Mouse (Mus musculus) stomach, embryonic 14.5 days (tissue): ENCODE measurements around the gene Plac9a. TPM values are rescaled to one million over a fixed set of nuclear protein-coding genes. Genes with fewer than 3 reads are reported as not detected.

ENCODE experiments used
- ATAC-seq: fragments of 200-750 bp; cut with Nextera tagmentation; 2 replicates; pipeline ENCODE4 v1.8.0; 2017; ENCODE audit warnings: low read depth, moderate TSS enrichment; ENCODE audit not compliant: insufficient number of reproducible peaks, insufficient read depth, low FRiP score
- H3K27ac ChIP-seq: fragments of 300-500 bp; sonication (generic); 2 replicates; pipeline ENCODE4 v1.5.1; 2014; ENCODE audit warnings: mild to moderate bottlenecking, low read length, moderate library complexity, mixed read lengths
- H3K27me3 ChIP-seq: fragments of 300-500 bp; sonication (generic); 2 replicates; pipeline ENCODE4 v1.6.1; 2014; ENCODE audit warnings: low read length, control low read depth, mixed read lengths; ENCODE audit not compliant: control insufficient read depth, insufficient read depth
- H3K36me3 ChIP-seq: fragments of 300-500 bp; sonication (generic); 2 replicates; pipeline ENCODE4 v1.6.1; 2014; ENCODE audit warnings: mild to moderate bottlenecking, control low read depth, low read length, moderate library complexity, mixed read lengths; ENCODE audit not compliant: control insufficient read depth, insufficient read depth
- H3K4me1 ChIP-seq: fragments of 300-500 bp; sonication (generic); 2 replicates; pipeline ENCODE4 v1.6.1; 2014; ENCODE audit warnings: low read length, control low read depth, mixed read lengths; ENCODE audit not compliant: control insufficient read depth, insufficient read depth
- H3K4me2 ChIP-seq: fragments of 300-500 bp; sonication (generic); replicated peaks from 2 replicates; pipeline ENCODE4 v1.6.1; 2014; ENCODE audit warnings: low read depth, low read length, control low read depth
- H3K4me3 ChIP-seq: fragments of 300-500 bp; sonication (generic); 2 replicates; pipeline ENCODE4 v1.5.1; 2014; ENCODE audit warnings: low read depth, low read length, control low read depth
- H3K9ac ChIP-seq: fragments of 300-500 bp; sonication (generic); replicated peaks from 2 replicates; pipeline ENCODE4 v1.6.1; 2014; ENCODE audit warnings: low read depth, mild to moderate bottlenecking, control low read depth, low read length, moderate library complexity, mixed read lengths
- H3K9me3 ChIP-seq: fragments of 300-500 bp; sonication (generic); 2 replicates; pipeline ENCODE4 v1.6.1; 2016; ENCODE audit warnings: low read depth, low read length, control low read depth; ENCODE audit not compliant: control insufficient read depth
- WGBS: fragments of 180-500 bp; shearing (Covaris S2); extraction: QIAGEN DNeasy Blood & Tissue Kit; methylation state at CpG from one replicate; pipeline ENCODE4 v1.1.7; 2014; 5-methylcytosine and 5-hydroxymethylcytosine counted together
- polyA plus RNA-seq: library from polyadenylated mRNA; unstranded; fragments of >200 nt; fragmentation: Nextera tagmentation; extraction: Ambion mirVana; gene quantifications from 2 replicates; pipeline ENCODE4 v1.2.1, GENCODE M21; 2014

Plac9a gene
- polyA plus RNA-seq, 1 experiment from 2014 or later, result 0.75 TPM

DNA sequence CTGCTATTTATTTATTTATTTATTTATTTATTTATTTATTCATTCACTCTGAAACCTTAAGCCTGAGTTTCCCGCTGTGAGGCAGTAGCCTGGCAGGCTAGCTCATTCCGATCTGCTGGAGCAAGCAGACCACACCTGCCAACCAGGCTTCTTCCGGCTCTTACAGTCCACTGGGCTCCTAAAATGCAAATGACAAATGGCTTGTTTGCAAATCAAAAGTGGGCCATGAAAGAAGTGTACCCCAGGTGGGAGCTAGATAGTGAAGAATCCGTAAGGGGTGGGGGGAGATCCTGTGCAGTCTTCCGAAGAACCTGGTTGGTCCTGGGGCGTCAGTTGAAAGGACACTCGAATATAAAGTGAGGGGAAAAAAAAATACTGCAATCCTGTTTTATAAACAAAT is 61.9 kb downstream of the Plac9a start:
- Histone ChIP-seq H3K9ac (no peak overlapping the region), H3K27me3 (no peaks in the 10 kb centered on the region), H3K4me1 (peaks cover 6% of the 10 kb centered on the region; the same call in 1 of the 2 replicates), H3K4me2 (no peak overlapping the region), H3K4me3 (no peak overlapping the region), H3K27ac (no peak overlapping the region), H3K9me3 (no peaks in the 10 kb centered on the region), H3K36me3 (no peaks in the 10 kb centered on the region)
- WGBS, result 20% methylated on average over 7 of the region's 7 CpGs
- no peak for ATAC-seq

DNA sequence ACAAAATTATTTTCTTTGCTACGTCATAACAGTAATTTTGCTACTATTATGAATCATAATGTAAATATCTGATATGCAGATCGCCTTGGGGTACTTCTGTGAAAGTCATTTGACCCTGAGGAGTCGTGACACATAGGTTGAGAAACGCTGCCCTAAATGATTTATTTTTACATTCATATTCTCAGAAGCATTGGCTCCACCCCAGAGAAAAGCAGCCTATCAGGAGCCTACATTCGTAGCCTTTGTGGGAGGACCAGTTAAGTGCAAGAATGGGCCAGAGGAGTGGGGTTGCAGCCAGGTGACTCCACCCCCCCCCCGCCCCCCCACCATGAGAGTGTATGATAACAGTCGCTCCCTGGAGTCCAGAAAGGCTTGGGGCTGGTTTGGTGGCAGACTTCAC is 63.1 kb downstream of the Plac9a start:
- H3K9ac ChIP-seq, result no peak overlapping the region
- ATAC-seq, result no peak
- H3K4me3 ChIP-seq, result no peak overlapping the region
- WGBS, result 64% methylated on average over 7 of the region's 7 CpGs
- H3K4me2 ChIP-seq, result no peak overlapping the region
- no peak overlapping the region for H3K27ac ChIP-seq
- no peaks in the 10 kb centered on the region for H3K36me3 ChIP-seq
- no peaks in the 10 kb centered on the region for H3K27me3 ChIP-seq
- no peaks in the 10 kb centered on the region for H3K9me3 ChIP-seq
- peaks cover 6% of the 10 kb centered on the region; the same call in 1 of the 2 replicates for H3K4me1 ChIP-seq

DNA sequence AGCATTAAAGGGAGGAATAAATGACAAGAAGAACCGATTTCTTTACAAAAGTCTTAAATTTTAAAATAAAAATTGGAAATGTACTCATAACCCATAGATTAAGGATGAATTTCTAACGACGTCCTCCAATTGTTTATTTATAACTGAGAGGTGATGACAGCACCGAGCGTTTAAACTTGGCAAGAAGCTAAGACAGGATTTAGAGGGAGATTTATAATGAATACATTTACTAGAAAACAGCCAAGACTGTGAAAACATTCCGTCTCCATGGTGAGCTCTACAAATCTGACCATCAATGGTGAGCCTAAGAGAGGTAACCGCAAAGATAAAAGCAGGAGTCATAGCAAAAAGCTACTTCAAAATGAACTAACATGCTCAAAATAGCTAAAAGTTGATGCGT is 64.5 kb downstream of the Plac9a start:
- H3K4me2 ChIP-seq, result no peak overlapping the region
- no peak overlapping the region for H3K9ac ChIP-seq
- no peaks in the 10 kb centered on the region for H3K9me3 ChIP-seq
- peaks cover 6% of the 10 kb centered on the region; the same call in 1 of the 2 replicates for H3K4me1 ChIP-seq
- no peak overlapping the region for H3K4me3 ChIP-seq
- WGBS, result 53% methylated on average over 8 of the region's 8 CpGs
- H3K36me3 ChIP-seq, result no peaks in the 10 kb centered on the region
- H3K27ac ChIP-seq, result no peak overlapping the region
- no peaks in the 10 kb centered on the region for H3K27me3 ChIP-seq
- no peak for ATAC-seq

Other genes with a start within 250 kb of the Plac9a start
- gene Ppif, start 208.9 kb downstream of the Plac9a start, polyA plus RNA-seq, result 48.1 and 48.3 TPM in 2 replicates
- gene Zcchc24, start 134.1 kb downstream of the Plac9a start, polyA plus RNA-seq, result 29.5 and 32.4 TPM in 2 replicates
- 35.5 and 42.2 TPM in 2 replicates for gene Anxa11, start 60.9 kb downstream of the Plac9a start, polyA plus RNA-seq
- 3.6 and 7.0 TPM in 2 replicates for gene Tmem254a, start 24.6 kb upstream of the Plac9a start, polyA plus RNA-seq
- gene Cphx1, start 35.2 kb upstream of the Plac9a start, polyA plus RNA-seq, result 0.20 and 0.29 TPM in 2 replicates
- gene Duxbl1, start 75.5 kb upstream of the Plac9a start, polyA plus RNA-seq, result 0.97 and 1.4 TPM in 2 replicates
- gene Gm9780, start 139.6 kb upstream of the Plac9a start, polyA plus RNA-seq, result 36.3 and 40.2 TPM in 2 replicates
- 46.0 and 70.5 TPM in 2 replicates for gene Tmem254c, start 164.3 kb upstream of the Plac9a start, polyA plus RNA-seq
- not detected in 2 replicates for gene Cphx2, start 178.4 kb upstream of the Plac9a start, polyA plus RNA-seq
- not detected in 2 replicates for gene Cphx3, start 179.2 kb upstream of the Plac9a start, polyA plus RNA-seq
- gene Duxbl2, start 215.2 kb upstream of the Plac9a start, polyA plus RNA-seq, result 2.1 and 2.2 TPM in 2 replicates